Mouse (Mus musculus) hindbrain, embryonic 14.5 days (tissue): ENCODE measurements around the gene Atp1a4. TPM values are rescaled to one million over a fixed set of nuclear protein-coding genes. Genes with fewer than 3 reads are reported as not detected.

ENCODE experiments used
- ATAC-seq: fragments of 200-750 bp; cut with Nextera tagmentation; 2 replicates; pipeline ENCODE4 v1.8.0; 2017; ENCODE audit warnings: moderate number of reproducible peaks, mild to moderate bottlenecking, moderate TSS enrichment, moderate library complexity; ENCODE audit not compliant: low FRiP score
- DNase-seq: peaks from one replicate; pipeline ENCODE4 v3.0.0-alpha.2; 2015; ENCODE audit warnings: low spot score
- H3K27ac ChIP-seq: fragments of 300-500 bp; sonication (generic); 2 replicates; pipeline ENCODE4 v1.5.1; 2014; ENCODE audit warnings: mild to moderate bottlenecking, moderate library complexity
- H3K27me3 ChIP-seq: fragments of 300-500 bp; sonication (generic); 2 replicates; pipeline ENCODE4 v1.6.1; 2014; ENCODE audit warnings: mild to moderate bottlenecking, low read length, mixed read lengths; ENCODE audit not compliant: control insufficient read depth, insufficient read depth
- H3K36me3 ChIP-seq: fragments of 300-500 bp; sonication (generic); replicated peaks from 2 replicates; pipeline ENCODE4 v1.6.1; 2014; ENCODE audit not compliant: control insufficient read depth, insufficient read depth
- H3K4me1 ChIP-seq: fragments of 300-500 bp; sonication (generic); replicated peaks from 2 replicates; pipeline ENCODE4 v1.6.1; 2014; ENCODE audit warnings: antibody characterized with exemption, low read length, mixed read lengths; ENCODE audit not compliant: control insufficient read depth, insufficient read depth
- H3K4me2 ChIP-seq: fragments of 300-500 bp; sonication (generic); replicated peaks from 2 replicates; pipeline ENCODE4 v1.6.1; 2014; ENCODE audit warnings: mild to moderate bottlenecking, moderate library complexity
- H3K4me3 ChIP-seq: fragments of 300-500 bp; sonication (generic); replicated peaks from 2 replicates; pipeline ENCODE4 v1.5.1; 2014; ENCODE audit warnings: mild to moderate bottlenecking, low read length
- H3K9ac ChIP-seq: fragments of 300-500 bp; sonication (generic); 2 replicates; pipeline ENCODE4 v1.6.1; 2014
- H3K9me3 ChIP-seq: fragments of 300-500 bp; sonication (generic); 2 replicates; pipeline ENCODE4 v1.6.1; 2016; ENCODE audit warnings: low read length; ENCODE audit not compliant: control insufficient read depth
- WGBS: fragments of 180-500 bp; shearing (Covaris S2); extraction: QIAGEN DNeasy Blood & Tissue Kit; methylation state at CpG from one replicate; pipeline ENCODE4 v1.1.7; 2014; 5-methylcytosine and 5-hydroxymethylcytosine counted together
- polyA plus RNA-seq: library from polyadenylated mRNA; unstranded; fragments of >200 nt; fragmentation: Nextera tagmentation; extraction: Ambion mirVana; gene quantifications from 2 replicates; pipeline ENCODE4 v1.2.1, GENCODE M21; 2014

Atp1a4 gene
- polyA plus RNA-seq, 1 experiment from 2014 or later, result 0.15 TPM

DNA sequence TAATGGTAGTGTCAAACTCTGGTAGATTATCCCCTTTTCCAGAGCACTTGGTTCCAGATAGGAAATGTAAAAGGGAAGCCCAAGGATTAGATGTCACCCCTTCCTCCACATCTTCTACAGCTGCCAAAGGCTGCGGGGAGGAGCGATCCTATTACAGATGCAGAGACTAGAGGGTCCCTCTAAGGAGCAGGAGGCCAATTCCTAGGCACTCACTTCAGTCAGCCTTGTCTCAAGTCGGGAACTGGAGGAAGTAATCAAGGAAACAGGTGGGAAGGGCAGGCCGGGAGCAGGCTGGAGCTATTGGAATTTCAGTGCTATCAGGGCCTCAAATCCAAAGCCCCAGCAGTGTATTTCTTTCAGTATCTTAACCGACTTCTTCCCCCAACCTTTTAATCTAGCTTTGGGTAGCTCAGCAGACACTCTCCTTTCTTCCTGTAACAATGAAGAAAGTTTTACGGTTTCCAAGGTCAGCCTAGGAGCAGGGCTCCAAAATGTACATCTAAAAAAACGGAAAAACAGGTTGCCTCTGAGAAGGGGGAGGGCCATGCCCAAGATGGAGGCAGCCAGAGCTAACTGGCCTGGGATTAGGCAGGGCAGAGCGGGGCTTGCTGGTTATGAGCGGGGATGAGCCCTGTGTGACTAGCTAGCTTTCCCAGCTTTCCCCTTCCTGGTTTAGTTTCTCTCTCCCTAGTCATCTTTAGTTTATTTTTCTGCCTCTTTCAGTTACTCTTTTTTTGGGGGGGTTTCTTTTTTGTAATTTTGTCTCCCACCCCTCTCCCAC is 54.0 kb downstream of the Atp1a4 start:
- H3K9ac ChIP-seq, result peak overlapping the region; percentile 98
- H3K4me3 ChIP-seq, result peak overlapping the region; percentile 88
- 10% methylated on average over 9 of the region's 9 CpGs for WGBS
- H3K4me2 ChIP-seq, result peak overlapping the region; percentile 94
- H3K27me3 ChIP-seq, result no peaks in the 10 kb centered on the region
- ATAC-seq, result no peak
- DNase-seq, result no peak
- peaks cover 69% of the 10 kb centered on the region for H3K4me1 ChIP-seq
- H3K9me3 ChIP-seq, result no peaks in the 10 kb centered on the region
- peak overlapping the region; percentile 97 for H3K27ac ChIP-seq
- peaks cover 15% of the 10 kb centered on the region for H3K36me3 ChIP-seq

GRCm38 (mm10) chr1:172203566-172203965 is 54.6 kb downstream of the Atp1a4 start:
- DNase-seq (no peak), ATAC-seq (no peak)
- Histone ChIP-seq H3K4me1 (peaks cover 69% of the 10 kb centered on the region), H3K27ac (peak overlapping the region; percentile 97), H3K9me3 (no peaks in the 10 kb centered on the region), H3K4me2 (peak overlapping the region; percentile 94), H3K27me3 (no peaks in the 10 kb centered on the region), H3K4me3 (peak overlapping the region; percentile 88; the same call in 1 of the 2 replicates), H3K9ac (peak overlapping the region; percentile 98), H3K36me3 (peaks cover 21% of the 10 kb centered on the region)
- 5% methylated on average over 4 of the region's 4 CpGs for WGBS

DNA sequence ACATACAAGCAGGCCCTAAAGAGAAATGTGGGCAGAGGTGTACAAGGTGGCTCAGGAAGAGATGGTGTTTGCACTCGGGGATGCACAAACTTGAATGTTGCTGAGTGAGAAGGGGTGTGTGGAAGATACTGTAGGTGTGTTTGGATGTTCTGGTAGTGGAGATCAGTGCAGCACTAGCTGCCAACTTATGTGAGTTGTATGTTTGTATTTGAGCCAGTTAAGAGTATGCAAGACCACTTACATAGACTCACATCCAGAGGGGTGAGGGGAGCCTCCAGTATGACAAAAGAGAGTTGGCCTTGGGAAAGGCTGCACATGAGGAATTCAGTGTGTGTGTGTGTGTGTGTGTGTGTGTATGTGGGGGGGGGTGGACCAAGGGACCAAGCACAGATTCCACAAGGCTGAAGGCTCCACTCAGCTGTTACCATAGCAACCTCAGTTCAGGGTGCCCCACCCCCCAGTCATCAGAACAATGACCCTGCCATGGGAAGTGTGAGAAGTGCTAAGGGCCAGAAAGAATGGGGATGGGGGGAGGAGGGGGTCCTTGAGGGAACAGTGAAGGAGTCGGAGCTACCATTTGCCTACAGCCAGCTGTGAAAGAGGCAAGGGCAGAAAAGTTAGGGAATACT is 55.2 kb downstream of the Atp1a4 start:
- Histone ChIP-seq H3K9ac (peak overlapping the region; percentile 98), H3K27me3 (no peaks in the 10 kb centered on the region), H3K9me3 (no peaks in the 10 kb centered on the region), H3K36me3 (peaks cover 27% of the 10 kb centered on the region), H3K4me3 (peak overlapping the region; percentile 12; the same call in 1 of the 2 replicates), H3K27ac (peak overlapping the region; percentile 97), H3K4me2 (peak overlapping the region; percentile 94), H3K4me1 (peaks cover 69% of the 10 kb centered on the region)
- 3% methylated on average over 2 of the region's 2 CpGs for WGBS
- DNase-seq (no peak), ATAC-seq (peak; percentile 18)

DNA sequence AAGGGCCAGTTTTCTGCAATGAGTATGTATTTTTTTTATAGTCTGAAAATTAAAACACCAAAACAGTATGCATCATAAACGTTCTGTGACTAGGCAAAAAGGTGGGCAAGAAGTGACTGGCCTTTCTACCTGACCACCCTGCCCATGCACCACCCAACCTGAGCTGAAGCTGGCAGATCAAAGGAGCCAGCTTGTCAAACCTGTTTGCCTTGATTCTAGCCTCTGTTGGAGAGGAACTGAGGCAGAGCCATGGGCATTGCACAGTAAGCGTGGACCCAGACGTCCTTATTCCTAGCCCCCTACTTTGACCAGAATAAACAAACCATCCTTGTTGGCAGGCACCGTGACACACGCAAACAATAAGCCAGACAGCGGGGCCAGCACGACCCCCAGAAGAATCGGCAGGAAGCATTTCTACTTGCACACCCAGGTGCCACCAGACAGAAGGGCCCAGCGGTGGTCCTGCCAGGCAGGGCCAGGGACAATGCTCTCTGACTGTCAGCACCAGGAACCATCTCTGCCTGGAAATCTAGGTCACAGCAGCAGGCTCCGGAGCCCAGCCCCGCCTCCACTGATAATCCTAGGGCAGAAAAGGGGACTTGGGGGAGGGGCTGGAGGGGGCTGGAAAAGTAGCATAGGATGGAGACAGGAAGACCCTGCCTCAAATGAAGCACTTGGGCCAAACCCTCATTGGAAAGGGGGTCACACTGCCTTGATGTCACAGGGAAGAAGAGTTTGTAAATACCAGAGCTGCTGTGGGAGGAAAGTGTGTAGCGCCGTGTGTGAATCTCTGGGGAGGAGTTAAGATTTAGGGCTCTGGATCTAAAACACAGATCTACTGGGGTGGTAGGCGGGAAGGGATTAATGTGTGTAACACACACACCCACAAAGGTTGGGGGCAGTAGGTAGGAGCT is 56.0 kb downstream of the Atp1a4 start:
- WGBS, result 7% methylated on average over 14 of the region's 14 CpGs
- Histone ChIP-seq H3K27me3 (no peaks in the 10 kb centered on the region), H3K9ac (peak overlapping the region; percentile 50), H3K4me1 (peaks cover 66% of the 10 kb centered on the region), H3K4me2 (peak overlapping the region; percentile 94), H3K4me3 (peak overlapping the region; percentile 12), H3K9me3 (no peaks in the 10 kb centered on the region), H3K36me3 (peaks cover 35% of the 10 kb centered on the region), H3K27ac (peak overlapping the region; percentile 97)
- ATAC-seq (no peak), DNase-seq (no peak)

DNA sequence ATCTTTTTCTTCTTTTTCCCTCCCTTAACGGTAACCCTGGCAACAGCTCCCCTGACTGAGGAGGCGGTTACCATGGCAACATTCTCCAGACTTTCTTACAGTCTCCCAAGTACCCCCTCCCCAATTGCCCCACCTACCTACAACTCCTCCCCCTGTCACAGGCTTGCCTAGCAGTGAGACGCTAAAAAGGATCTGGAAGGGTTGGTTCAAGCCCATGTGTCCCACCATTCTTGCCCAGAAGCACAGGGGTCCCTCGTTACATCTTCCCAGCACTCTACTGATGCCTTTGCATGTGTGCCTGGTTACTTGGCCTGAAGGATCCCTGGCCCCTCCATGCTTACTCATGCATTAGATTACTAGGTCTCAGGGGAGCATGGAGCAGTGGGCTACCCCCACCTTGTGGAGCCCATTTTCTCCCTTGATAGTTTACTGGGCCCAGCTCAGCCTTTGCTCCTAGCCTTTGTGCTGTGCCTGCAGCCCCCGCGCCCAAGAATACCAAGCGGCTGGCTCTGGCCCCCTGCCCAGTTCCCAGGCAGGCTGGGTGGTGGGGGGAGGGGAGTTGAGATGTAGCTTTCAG is 57.3 kb downstream of the Atp1a4 start:
- 7% methylated on average over 7 of the region's 7 CpGs for whole genome bisulfite sequencing
- peak overlapping the region; percentile 37 for H3K9ac ChIP-seq
- H3K4me3 ChIP-seq, result no peak overlapping the region

GRCm38 (mm10) chr1:172200161-172200560 is 58.1 kb downstream of the Atp1a4 start:
- peak overlapping the region; percentile 97 for H3K27ac ChIP-seq
- H3K9ac ChIP-seq, result 0 out of 2 replicates have a peak overlapping the region, but pooled peaks have one; percentile 25
- no peak for ATAC-seq
- H3K4me2 ChIP-seq, result peak overlapping the region; percentile 94
- peaks cover 51% of the 10 kb centered on the region for H3K4me1 ChIP-seq
- DNase-seq, result no peak
- no peak overlapping the region for H3K4me3 ChIP-seq
- WGBS, result 71% methylated on average over 5 of the region's 5 CpGs
- H3K36me3 ChIP-seq, result peaks cover 55% of the 10 kb centered on the region
- H3K27me3 ChIP-seq, result no peaks in the 10 kb centered on the region
- H3K9me3 ChIP-seq, result no peaks in the 10 kb centered on the region

More for the DNA sequence above, 57.3 kb downstream of the Atp1a4 start:
- peaks cover 57% of the 10 kb centered on the region for H3K4me1 ChIP-seq
- H3K27me3 ChIP-seq, result no peaks in the 10 kb centered on the region
- H3K9me3 ChIP-seq, result no peaks in the 10 kb centered on the region
- H3K36me3 ChIP-seq, result peaks cover 48% of the 10 kb centered on the region
- peak overlapping the region; percentile 97 for H3K27ac ChIP-seq
- ATAC-seq (peak; percentile 68), DNase-seq (peak; percentile 79)
- H3K4me2 ChIP-seq, result peak overlapping the region; percentile 94

GRCm38 (mm10) chr1:172198996-172199395 is 59.2 kb downstream of the Atp1a4 start:
- H3K4me3 ChIP-seq, result no peak overlapping the region
- peaks cover 40% of the 10 kb centered on the region for H3K4me1 ChIP-seq
- no peak for DNase-seq
- 89% methylated on average over 4 of the region's 4 CpGs for WGBS
- H3K9ac ChIP-seq, result no peak overlapping the region
- H3K27ac ChIP-seq, result no peak overlapping the region
- no peak for ATAC-seq
- H3K36me3 ChIP-seq, result peaks cover 67% of the 10 kb centered on the region
- H3K9me3 ChIP-seq, result no peaks in the 10 kb centered on the region
- H3K4me2 ChIP-seq, result no peak overlapping the region
- no peaks in the 10 kb centered on the region for H3K27me3 ChIP-seq

- no peak overlapping the region; the same call in 1 of the 2 replicates for H3K27ac ChIP-seq
- WGBS, result 85% methylated on average over 8 of the region's 8 CpGs
- H3K36me3 ChIP-seq, result peaks cover 73% of the 10 kb centered on the region
- no peak overlapping the region for H3K9ac ChIP-seq
- no peak for DNase-seq
- H3K27me3 ChIP-seq, result no peaks in the 10 kb centered on the region
- no peak overlapping the region for H3K4me3 ChIP-seq
- no peak overlapping the region for H3K4me2 ChIP-seq
- no peaks in the 10 kb centered on the region for H3K9me3 ChIP-seq
- H3K4me1 ChIP-seq, result peaks cover 33% of the 10 kb centered on the region
- no peak for ATAC-seq
Measured at GRCm38 (mm10) chr1:172198316-172198715, 59.9 kb downstream of the Atp1a4 start.
